Mouse (Mus musculus) intestine, embryonic 15.5 days (tissue): ENCODE measurements around the gene Arsk. TPM values are rescaled to one million over a fixed set of nuclear protein-coding genes. Genes with fewer than 3 reads are reported as not detected.
A peak's percentile ranks its signal among the peaks of the same experiment; 100 is the strongest.

ENCODE experiments used
- ATAC-seq: fragments of 200-750 bp; cut with Nextera tagmentation; 2 replicates; pipeline ENCODE4 v1.8.0; 2017; ENCODE audit warnings: moderate TSS enrichment, moderate library complexity
- H3K27ac ChIP-seq: fragments of 300-500 bp; sonication (generic); 2 replicates; pipeline ENCODE4 v1.5.1; 2015; ENCODE audit warnings: mild to moderate bottlenecking, inconsistent platforms
- H3K27me3 ChIP-seq: fragments of 300-500 bp; sonication (generic); replicated peaks from 2 replicates; pipeline ENCODE4 v1.6.1; 2015; ENCODE audit warnings: inconsistent platforms
- H3K36me3 ChIP-seq: fragments of 300-500 bp; sonication (generic); 2 replicates; pipeline ENCODE4 v1.6.1; 2015; ENCODE audit warnings: inconsistent platforms
- H3K4me1 ChIP-seq: fragments of 300-500 bp; sonication (generic); replicated peaks from 2 replicates; pipeline ENCODE4 v1.6.1; 2015; ENCODE audit warnings: inconsistent platforms
- H3K4me2 ChIP-seq: fragments of 300-500 bp; sonication (generic); replicated peaks from 2 replicates; pipeline ENCODE4 v1.6.1; 2015; ENCODE audit warnings: mild to moderate bottlenecking, inconsistent platforms
- H3K4me3 ChIP-seq: fragments of 300-500 bp; sonication (generic); replicated peaks from 2 replicates; pipeline ENCODE4 v1.5.1; 2015; ENCODE audit warnings: inconsistent platforms
- H3K9ac ChIP-seq: fragments of 300-500 bp; sonication (generic); 2 replicates; pipeline ENCODE4 v1.6.1; 2015; ENCODE audit warnings: inconsistent platforms
- H3K9me3 ChIP-seq: fragments of 300-500 bp; sonication (generic); 2 replicates; pipeline ENCODE4 v1.6.1; 2016; ENCODE audit warnings: inconsistent platforms
- WGBS: fragments of 180-500 bp; shearing (Covaris S2); methylation state at CpG from one replicate; pipeline ENCODE4 v1.1.7; 2015; 5-methylcytosine and 5-hydroxymethylcytosine counted together
- polyA plus RNA-seq: library from polyadenylated mRNA; unstranded; fragments of >200 nt; fragmentation: Nextera tagmentation; extraction: Ambion mirVana; gene quantifications from 2 replicates; pipeline ENCODE4 v1.2.1, GENCODE M21; 2015

Gene Arsk
- polyA plus RNA-seq, 1 experiment from 2014 or later: 5.6 TPM

DNA sequence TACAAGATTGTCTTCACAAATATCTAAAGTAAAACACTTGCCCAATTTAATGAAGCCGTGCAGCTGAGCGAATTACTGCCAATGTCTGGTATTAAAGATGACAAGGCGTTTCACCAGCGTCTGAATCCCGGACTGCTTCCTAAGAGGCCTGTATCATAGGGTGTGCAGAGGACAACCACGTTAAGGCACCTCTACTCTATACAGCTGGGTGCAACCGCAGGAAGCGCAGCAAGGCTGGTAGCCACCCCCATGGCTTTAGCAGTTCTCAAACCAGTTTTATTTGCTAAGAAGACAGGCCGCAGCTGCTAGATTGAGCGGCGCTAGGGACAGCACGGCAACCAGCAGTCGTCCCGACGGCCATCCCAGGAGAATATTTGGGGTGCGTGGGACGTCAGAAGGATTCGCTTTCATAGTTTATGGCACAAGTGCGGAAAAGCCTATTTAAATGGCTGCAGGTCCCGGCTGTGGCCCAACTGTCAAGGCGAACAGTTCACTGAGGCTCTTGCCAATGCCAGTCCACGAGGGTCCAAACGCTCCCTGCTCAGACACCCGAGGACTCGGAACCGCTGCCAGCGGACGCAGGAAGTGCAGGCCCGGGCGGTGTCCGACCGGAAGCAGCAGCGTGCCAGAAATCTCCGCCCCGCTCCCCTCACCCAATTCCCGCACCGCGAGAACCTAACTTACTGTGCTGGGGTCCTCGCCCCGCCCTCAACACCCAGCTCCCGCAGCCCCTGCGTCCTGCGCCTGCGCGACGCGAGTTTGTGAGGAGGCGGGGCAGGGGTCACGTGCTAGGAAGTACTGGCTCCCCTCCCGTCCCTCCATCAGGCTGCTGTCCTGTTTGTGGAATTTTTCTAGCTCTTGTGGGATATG, 80.3 kb downstream of the Arsk start, which contains the start of gene Rfesd:
Gene Rfesd (minus strand): TSS at position 746 of the 870 bp plus-strand sequence.
- H3K4me3 ChIP-seq: peak within 1 kb of the TSS; percentile 70
- H3K9me3 ChIP-seq: no peaks in the 10 kb centered on the region
- no peaks in the 10 kb centered on the region; the same call in 1 of the 2 replicates for H3K4me1 ChIP-seq
- under 1% methylated on average over 50 of the region's 50 CpGs for WGBS
- peak; percentile 100 for ATAC-seq
- H3K4me2 ChIP-seq: peak within 1 kb of the TSS; percentile 67
- no peaks in the 10 kb centered on the region for H3K36me3 ChIP-seq
- H3K27ac ChIP-seq: peak within 1 kb of the TSS; percentile 95
- H3K27me3 ChIP-seq: no peaks in the 10 kb centered on the region
- peak within 1 kb of the TSS; percentile 83 for H3K9ac ChIP-seq

DNA sequence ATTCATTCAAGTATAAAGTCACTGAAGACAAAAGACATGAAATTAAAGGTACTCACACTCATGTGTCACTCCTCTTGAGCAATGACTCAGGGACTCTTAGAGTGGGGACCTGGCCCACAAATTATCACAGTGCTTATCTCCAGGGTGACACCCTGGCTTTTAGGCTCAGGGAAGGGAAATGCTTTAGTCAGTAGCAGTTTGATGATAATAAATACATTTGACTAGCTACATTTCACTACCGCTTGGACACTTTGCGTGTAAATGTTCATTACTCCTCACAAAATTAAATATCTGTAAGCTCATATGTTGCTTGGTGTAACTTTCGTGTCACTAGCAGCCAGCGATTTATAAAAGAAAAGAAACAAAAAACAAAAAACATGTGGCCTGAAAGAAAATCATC, 81.0 kb downstream of the Arsk start:
- 52% methylated on average over 4 of the region's 4 CpGs for WGBS
- no peak for ATAC-seq
- Histone ChIP-seq H3K4me2 (peak overlapping the region; percentile 67), H3K27me3 (no peaks in the 10 kb centered on the region), H3K9me3 (no peaks in the 10 kb centered on the region), H3K27ac (peak overlapping the region; percentile 95; the same call in 1 of the 2 replicates), H3K9ac (peak overlapping the region; percentile 83), H3K36me3 (no peaks in the 10 kb centered on the region), H3K4me3 (peak overlapping the region; percentile 70), H3K4me1 (no peaks in the 10 kb centered on the region; the same call in 1 of the 2 replicates)

DNA sequence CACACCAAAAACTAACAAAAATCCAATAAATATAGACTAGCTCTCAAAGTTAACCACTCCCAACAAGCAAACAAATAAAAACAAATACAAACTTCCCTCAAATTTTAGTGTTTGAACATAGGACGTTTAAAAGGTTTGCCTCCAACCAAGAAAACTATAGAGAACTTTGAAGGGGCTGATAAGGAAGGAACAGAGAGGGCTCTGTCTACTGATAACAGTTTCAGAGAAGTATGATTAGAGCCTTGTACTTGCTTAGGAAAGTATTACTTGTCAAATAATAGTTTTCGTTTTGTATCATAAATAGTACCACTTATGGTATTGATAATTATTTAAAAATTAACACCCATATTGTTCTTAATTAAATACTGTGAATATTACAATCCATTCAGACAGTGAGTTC, 83.9 kb downstream of the Arsk start:
- Histone ChIP-seq H3K9ac (no peak overlapping the region), H3K36me3 (no peaks in the 10 kb centered on the region), H3K4me2 (no peak overlapping the region), H3K9me3 (no peaks in the 10 kb centered on the region), H3K4me1 (no peaks in the 10 kb centered on the region; the same call in 1 of the 2 replicates), H3K4me3 (no peak overlapping the region), H3K27ac (no peak overlapping the region), H3K27me3 (no peaks in the 10 kb centered on the region)
- no peak for ATAC-seq
- WGBS: 64% methylated on average over 2 of the region's 2 CpGs

Other genes starting within 250 kb of the Arsk start
- gene Rhobtb3, start 154.7 kb downstream of the Arsk start, polyA plus RNA-seq: 28.0 and 31.1 TPM in 2 replicates
- 0.41 and 0.44 TPM in 2 replicates for gene Spata9, start 131.5 kb downstream of the Arsk start, polyA plus RNA-seq
- gene Rfesd, start 79.9 kb downstream of the Arsk start, polyA plus RNA-seq: 19.9 and 21.2 TPM in 2 replicates
- gene Gpr150, start 41.7 kb downstream of the Arsk start, polyA plus RNA-seq: 0.15 and 0.25 TPM in 2 replicates
- 10.3 and 11.2 TPM in 2 replicates for gene Ttc37, start 74 bp upstream of the Arsk start, polyA plus RNA-seq
- gene Fam81b, start 206.4 kb upstream of the Arsk start, polyA plus RNA-seq: not detected in 2 replicates